In the genomic region with DNA sequence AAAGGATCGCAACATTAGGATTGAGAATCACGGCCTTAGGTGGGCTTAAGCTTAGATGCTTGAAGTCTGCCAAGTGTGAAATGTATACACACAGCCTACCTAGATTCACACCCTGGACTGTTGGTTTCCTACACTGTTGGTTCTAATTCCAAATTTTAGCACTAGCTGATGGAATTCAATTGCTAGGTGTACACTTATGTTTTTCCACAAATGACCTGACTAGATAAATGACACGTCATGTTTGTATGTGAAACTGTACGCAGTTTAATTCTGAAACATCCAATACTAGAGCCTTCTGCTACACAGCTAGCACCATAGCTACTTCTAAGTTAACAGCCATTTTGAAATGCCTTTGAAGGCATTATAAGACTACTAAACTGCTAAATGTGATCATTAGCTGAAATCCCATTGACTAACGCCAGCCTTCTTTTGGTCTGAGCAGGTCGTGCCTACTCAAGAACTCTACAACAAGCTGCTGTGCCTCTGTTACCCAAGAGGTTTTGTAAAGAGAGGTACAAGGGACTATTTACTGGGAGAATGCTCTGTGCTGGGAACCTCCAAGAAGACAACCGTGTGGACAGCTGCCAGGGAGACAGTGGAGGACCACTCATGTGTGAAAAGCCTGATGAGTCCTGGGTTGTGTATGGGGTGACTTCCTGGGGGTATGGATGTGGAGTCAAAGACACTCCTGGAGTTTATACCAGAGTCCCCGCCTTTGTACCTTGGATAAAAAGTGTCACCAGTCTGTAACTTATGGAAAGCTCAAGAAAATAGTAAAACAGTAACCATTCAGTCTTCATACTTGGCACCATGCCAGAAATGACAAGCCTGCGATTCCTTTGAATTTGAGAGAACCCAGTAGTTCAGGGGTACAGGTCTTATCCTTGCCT, we compare ENCODE assay signal across 7 mouse cellular contexts. TPM values are rescaled to one million over a fixed set of nuclear protein-coding genes. Genes with fewer than 3 reads are reported as not detected.
DNase-seq lines count a peak whose midpoint lies in the region; ATAC-seq and TF ChIP-seq lines count a peak whose summit lies in the region.

No protein-coding gene starts in this region.

- peak overlapping the region; percentile 94 for H3K4me2 ChIP-seq in lung, embryonic 14.5 days
- 0 out of 2 replicates have a peak overlapping the region, but pooled peaks have one; percentile 0 for H3K4me2 ChIP-seq in midbrain, postnatal 0 days (ENCODE audit: low read depth, low read length, poor library complexity, severe bottlenecking)

- peak; percentile 68 for DNase-seq in lung, embryonic 14.5 days
- no peak for DNase-seq in lung, postnatal 14 days
- DNase-seq in NIH3T3 (ENCODE audit: low read depth) = peak; percentile 58
- peak; percentile 8 for DNase-seq in heart, adult 8-10 months (ENCODE audit: low spot score)
- DNase-seq in kidney, postnatal 14 days = peak; percentile 54
- DNase-seq in midbrain, postnatal 0 days (ENCODE audit: low spot score) = no peak
- DNase-seq in left cerebral cortex, adult 9 months (ENCODE audit: low spot score in 2 of 2) = no peak

- no peak overlapping the region for H3K9ac ChIP-seq in lung, embryonic 14.5 days
- no peak overlapping the region for H3K9ac ChIP-seq in midbrain, postnatal 0 days (replicated peaks; ENCODE audit: low read length, poor library complexity, severe bottlenecking)

- H3K27ac ChIP-seq in lung, embryonic 14.5 days (ENCODE audit: low read depth) = peak overlapping the region; percentile 21
- no peak overlapping the region for H3K27ac ChIP-seq in midbrain, postnatal 0 days (ENCODE audit: low read depth, low read length)

- 45% methylated on average over 9 of the region's 9 CpGs for WGBS in lung, embryonic 14.5 days
- WGBS in midbrain, postnatal 0 days = 54% methylated on average over 9 of the region's 9 CpGs

- H3K4me1 ChIP-seq in lung, embryonic 14.5 days (ENCODE audit: insufficient read depth) = peaks cover 4% of the 10 kb centered on the region; the same call in 1 of the 2 replicates
- H3K4me1 ChIP-seq in midbrain, postnatal 0 days (ENCODE audit: insufficient read depth, low read length) = peaks cover 4% of the 10 kb centered on the region; the same call in 1 of the 2 replicates

- no peak for TF ChIP-seq CTCF in lung, embryonic 14.5 days (IDR thresholded peaks at IDR 0.05; ENCODE audit: low read depth)
- TF ChIP-seq CTCF in midbrain, postnatal 0 days (IDR thresholded peaks at IDR 0.05) = no peak

- peak overlapping the region; percentile 62; the same call in 1 of the 2 replicates for H3K4me3 ChIP-seq in lung, embryonic 14.5 days (ENCODE audit: low read depth, low read length)
- no peak overlapping the region for H3K4me3 ChIP-seq in midbrain, postnatal 0 days (ENCODE audit: low read depth, low read length)

- H3K9me3 ChIP-seq in lung, embryonic 14.5 days (ENCODE audit: low read depth, low read length) = no peaks in the 10 kb centered on the region
- no peaks in the 10 kb centered on the region for H3K9me3 ChIP-seq in midbrain, postnatal 0 days (ENCODE audit: low read length)

- ATAC-seq in lung, embryonic 14.5 days (ENCODE audit: insufficient read depth) = no peak
- ATAC-seq in midbrain, postnatal 0 days (ENCODE audit: low FRiP score) = no peak

- peaks cover 11% of the 10 kb centered on the region for H3K36me3 ChIP-seq in lung, embryonic 14.5 days (ENCODE audit: insufficient read depth)
- no peaks in the 10 kb centered on the region for H3K36me3 ChIP-seq in midbrain, postnatal 0 days (ENCODE audit: insufficient read depth, low read length)

- no peaks in the 10 kb centered on the region for H3K27me3 ChIP-seq in lung, embryonic 14.5 days (ENCODE audit: insufficient read depth, low read length)
- no peaks in the 10 kb centered on the region for H3K27me3 ChIP-seq in midbrain, postnatal 0 days (ENCODE audit: insufficient read depth, low read length)

RNA-seq across cellular contexts. Expression of gene Prss12, which starts 59.3 kb away (rescaled TPM):
- 11.5 and 12.0 TPM in 2 replicates for polyA plus RNA-seq in lung, embryonic 14.5 days (2014; fragmentation: Nextera tagmentation; extraction: Ambion mirVana)
- under 1 TPM; 0.33 to 0.95 (median 0.64) TPM for total RNA-seq in heart, adult 8-10 months (2022)
- total RNA-seq in midbrain, postnatal 0 days (2014; rRNA removed) = 8.2 and 14.1 TPM in 2 replicates
- 12.6 and 13.4 TPM in 2 replicates for polyA plus RNA-seq in midbrain, postnatal 0 days (2015; fragmentation: Nextera tagmentation; extraction: Ambion mirVana)

Comparison
In these comparisons a context has a peak if more than half of its experiments do, and no peak if none do; other contexts are left out.
1. DNase-seq: peak in lung, embryonic 14.5 days (single experiment), NIH3T3 (single experiment), heart, adult 8-10 months (single experiment) and kidney, postnatal 14 days (single experiment); none in lung, postnatal 14 days (single experiment), midbrain, postnatal 0 days (single experiment) and left cerebral cortex, adult 9 months (0 of 2).